Mouse (Mus musculus) mesoderm, embryonic 11.5 days (tissue): ENCODE results near the gene 1700021F05Rik.
"Not testable (repeated sequence)": the region's sequence is repeated elsewhere in the genome, so short reads cannot be mapped to it uniquely, and the experiment has no call there.

Experiments used
- DNase-seq: peaks from one replicate; pipeline ENCODE4 v3.0.0-alpha.2; 2012; ENCODE audit warnings: low read depth, low spot score

The 1700021F05Rik gene

DNA sequence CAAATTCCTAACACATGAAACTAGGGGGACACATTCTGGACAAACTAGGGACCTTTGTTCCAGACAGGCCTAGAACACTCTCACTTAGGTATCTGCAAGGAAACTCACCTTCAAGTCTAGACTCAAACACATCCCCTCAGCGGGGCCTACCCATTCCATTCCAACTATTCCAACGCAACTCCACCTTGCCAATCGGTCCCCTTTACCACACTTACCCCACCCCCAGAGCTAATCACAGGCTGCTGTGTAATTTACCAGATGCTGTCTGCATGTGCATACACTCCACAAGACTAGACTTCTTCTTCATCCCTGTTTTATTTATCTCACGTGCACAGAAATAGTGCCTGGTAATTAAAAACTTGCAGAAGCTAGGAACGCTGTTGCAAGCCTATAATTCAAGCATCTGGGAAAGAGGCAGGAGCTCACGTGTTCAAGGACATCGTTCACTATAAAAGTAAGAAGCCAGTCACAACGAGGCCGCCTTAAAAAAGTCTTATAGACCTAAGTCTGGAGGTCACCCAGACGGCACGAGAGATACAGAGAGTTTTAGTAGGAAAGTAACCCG, 966 bp downstream of the 1700021F05Rik start:
- no peak for DNase-seq

DNA sequence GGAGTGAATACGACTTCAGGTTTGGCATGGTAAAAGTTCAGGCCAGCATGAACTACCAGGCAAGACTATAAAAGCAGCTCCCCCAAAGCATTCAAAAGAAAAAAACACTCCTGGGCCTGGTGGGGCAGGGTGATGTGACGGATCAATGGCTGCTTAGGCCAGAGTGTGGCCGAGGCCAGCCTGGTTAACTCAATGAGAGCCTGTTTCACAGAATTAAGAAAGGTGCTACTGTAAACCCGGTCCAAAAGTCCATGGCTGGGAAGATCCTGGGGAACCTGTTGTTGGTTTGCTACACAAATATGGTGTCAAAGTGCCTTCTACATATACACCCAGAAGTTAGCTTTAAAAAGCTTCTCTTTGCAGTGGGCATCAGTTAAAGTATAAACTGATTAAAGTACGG, 2.0 kb downstream of the 1700021F05Rik start:
- no peak for DNase-seq

DNA sequence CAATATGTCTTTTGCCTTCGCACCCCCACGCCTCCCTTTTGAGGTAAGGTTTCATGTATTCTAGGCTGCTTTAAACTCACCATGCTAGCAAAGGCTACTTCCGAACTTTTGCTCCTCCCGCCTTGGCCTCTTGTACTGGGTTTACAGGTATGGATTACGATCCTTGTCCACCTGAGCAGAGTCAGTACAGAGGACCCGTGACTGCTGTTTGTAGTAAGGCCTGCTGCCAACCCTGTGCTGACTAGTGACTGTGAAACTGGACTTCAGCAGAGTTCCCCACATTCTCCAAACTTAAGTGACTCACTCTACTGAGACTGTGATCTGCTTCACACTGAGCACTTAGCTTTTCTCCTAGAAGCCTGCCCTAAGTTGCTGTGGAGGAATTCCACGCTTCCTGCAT, 3.1 kb downstream of the 1700021F05Rik start:
- DNase-seq, result no peak

DNA sequence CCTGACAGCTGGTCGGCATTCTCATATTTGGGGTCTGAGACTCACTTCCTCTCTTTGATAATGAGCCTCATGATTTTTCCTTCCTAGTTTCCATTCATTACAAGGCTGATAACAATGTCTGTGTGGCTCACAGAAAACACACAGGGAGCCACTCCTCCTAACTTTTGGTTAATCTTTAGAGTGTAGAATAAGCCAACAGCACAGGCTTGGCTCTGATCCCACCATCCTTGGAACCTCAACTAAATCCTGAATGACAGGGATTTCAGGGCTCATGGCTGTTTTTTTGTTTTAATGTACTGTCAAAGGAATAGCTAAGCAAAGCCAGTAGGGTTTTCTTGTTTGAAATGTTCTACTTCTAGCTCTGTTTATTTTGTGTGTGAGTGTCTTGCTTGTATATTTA, 6.4 kb downstream of the 1700021F05Rik start:
- DNase-seq, result no peak

DNA sequence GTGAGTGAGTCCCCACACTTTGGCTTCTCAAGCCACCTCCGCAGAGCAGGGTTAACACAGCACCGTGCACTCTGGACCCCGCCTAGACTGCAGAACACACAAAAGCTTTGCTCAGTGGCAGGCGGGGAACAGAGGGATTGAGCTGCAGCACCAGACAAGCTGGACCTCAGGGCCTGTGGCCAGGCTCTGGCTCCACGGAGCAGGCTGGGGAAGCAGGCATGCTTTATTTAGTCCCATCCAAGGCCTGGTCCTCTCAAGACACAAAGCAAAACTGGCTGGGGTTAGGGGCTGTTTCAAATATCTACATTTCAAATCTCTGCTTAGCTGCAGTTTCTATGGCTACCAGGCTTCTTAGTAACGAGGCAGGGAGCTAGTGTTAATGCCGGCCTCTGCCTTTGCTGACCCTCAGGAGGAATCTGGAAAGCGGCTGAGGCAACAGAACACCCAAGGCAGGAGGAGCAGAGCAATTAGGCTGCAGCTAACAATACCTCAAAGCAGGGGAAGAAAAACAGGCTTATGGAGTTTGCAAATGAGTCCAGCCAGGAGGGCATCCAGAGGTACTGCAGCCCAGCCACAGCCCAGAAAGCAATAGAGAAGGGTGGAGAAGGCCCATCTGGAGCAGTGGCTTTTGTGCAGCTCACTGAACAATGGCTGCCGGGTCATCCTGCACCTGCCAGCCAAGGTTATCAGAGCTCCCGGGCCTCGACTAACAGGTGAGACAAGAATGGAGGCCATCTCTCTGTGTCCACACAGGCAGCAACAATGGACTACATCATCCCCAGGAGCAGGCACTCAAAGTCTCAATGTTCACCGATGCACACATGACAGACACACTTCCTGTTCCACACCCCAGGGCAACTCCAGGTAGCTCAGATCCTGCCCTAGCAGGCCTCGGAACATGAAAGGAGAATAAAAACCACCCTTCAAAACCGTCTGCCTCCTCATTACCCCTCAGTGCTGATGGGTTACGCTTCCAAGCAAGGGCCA, 13.2 kb downstream of the 1700021F05Rik start:
- DNase-seq, result peak; percentile 19

DNA sequence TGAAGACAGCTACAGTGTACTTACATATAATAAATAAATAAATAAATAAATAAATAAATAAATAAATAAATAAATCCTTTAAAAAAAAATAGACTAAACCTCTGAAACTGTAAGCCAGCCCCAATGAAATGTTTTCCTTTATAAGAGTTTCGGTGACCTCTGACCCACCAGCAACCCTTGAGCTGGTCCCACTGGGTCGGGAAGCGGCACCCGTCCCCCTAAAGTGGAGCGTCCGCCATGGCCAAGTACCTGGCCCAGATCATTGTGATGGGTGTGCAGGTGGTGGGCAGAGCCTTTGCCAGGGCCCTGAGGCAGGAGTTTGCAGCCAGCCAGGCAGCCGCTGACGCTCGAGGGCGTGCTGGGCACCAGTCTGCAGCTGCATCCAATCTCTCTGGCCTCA, 16.9 kb downstream of the 1700021F05Rik start, which contains the start of gene Gm9803:
TSS of gene Gm9803 (plus strand) at position 154 of the 400 bp plus-strand sequence.
- DNase-seq, result not testable (repeated sequence)

DNA sequence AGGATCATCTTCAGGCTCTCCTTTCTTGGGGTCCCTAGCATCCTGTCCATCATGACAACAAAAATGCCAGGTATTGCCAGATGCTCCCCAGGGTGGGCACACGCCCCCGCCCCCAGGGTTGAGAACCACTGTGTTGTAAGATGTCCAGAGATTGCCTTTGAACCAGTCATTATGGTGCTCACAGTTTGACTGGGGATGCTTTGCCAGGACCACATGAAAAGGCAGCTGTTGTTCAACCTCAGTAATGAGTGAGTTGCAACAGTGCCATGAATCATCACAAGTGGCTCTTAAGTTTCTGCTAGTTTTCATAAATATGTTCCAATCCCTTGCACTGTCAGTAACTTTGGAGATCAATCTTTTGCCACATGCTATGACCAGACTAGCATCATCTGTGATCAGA, 20.8 kb downstream of the 1700021F05Rik start:
- no peak for DNase-seq

DNA sequence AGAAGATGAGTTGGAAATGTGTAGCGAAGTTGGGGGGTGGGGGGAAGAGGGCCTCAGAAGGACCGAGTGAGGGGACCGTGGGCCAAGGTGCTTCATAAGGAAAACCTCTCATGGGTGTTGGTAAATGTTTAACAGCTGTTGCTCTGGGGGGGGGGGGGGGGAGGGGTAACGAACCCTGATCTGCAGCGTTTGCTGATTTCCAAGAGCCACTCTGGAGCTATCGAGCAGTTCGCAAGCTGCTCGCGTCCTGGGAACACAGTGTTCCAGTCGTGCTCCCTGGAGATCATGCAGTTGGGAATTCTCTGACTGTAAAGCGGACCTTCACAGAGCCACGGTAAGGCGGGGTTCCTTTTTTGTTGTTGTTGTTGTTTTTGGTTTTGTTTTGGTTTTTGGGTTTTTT, 22.4 kb downstream of the 1700021F05Rik start:
- DNase-seq, result no peak

DNA sequence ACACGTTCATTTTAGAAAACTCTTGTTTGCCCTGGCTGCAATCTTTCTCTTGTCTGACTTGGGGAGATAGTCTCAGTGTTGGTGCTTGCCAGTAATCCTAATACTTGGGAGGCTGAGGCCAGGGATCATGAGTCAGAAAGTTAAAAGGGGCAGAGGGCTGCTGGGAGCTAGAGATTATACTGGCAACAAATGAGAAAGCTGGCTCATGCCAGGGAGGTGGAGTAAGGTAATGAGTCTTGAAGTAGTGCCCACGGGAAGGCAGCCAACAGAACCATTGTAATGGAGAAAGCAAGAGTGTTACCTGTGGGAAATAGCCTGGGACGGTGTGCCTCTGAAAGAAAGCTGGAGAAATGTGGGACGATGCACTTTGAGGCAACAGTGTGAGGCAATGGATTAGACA, 23.0 kb downstream of the 1700021F05Rik start:
- DNase-seq, result no peak

DNA sequence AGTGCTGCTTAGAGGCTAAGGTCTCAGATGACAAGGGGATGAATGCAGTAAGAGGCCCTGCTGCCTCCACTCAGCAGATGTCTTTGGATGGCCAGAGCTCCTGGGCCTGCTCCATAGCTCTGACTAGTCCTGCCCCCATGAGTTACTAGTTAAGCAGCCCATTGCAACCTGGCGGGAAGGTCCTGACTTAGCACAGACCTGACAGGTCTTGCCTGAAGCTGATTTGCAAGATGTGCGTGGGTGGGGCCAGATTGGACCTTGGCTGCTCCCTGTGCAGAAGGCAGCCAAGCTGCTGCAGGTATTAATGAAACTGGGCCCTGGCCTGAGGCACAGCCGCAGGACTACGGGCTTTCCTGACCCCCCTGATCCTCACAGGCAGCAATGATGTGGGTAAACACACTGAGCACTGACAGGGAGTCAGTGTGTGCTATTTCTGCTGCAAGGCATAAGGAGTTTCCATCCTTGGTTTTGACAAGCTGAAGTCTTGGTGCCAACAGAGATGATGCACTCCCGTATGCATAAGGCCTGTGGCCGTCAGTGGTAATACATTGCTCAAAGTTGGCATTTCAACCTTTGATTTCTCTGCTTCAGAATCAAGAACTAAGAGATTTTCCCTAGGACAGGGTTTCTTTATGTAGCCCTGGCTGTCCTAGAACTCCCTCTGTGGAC, 23.7 kb downstream of the 1700021F05Rik start:
- no peak for DNase-seq

DNA sequence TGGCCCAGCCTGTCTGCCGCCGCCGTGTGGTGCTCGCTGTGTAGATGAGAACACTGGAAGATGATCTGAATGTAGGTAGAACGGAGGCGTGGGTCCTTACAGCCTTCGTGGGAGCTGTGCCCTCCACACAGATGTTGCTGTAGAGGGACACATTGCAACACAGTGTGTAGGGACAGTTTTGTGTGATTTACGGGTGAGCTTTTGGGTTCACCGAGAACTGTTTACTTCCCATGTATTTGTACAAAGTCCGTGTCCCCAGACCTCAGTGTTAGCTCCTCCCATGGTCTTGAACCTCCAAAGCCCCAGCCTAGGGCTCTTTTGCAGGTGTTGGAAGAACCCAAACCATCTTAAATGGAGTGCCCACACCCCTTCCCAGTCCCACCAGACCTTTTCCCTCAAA, 27.8 kb downstream of the 1700021F05Rik start:
- DNase-seq, result no peak

DNA sequence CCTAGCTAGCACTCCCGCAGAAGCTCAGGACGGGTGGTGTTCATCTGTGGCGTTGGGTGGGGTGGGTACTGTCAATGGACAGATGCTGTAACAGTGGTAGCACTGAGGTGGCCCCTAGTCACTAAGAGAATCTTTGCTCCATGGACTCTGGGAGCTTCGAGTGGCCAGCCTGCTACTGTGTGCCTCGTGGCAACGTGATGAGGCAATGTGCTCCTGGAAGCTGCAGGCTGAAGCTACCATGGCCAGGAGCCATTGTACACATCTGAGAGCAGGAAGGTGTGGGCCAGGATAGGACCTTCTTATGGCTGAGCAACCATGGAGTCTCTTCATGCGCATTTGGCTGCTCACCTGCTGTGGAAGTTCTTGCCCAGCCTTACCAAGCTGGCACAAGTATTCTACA, 31.6 kb downstream of the 1700021F05Rik start:
- DNase-seq, result no peak

DNA sequence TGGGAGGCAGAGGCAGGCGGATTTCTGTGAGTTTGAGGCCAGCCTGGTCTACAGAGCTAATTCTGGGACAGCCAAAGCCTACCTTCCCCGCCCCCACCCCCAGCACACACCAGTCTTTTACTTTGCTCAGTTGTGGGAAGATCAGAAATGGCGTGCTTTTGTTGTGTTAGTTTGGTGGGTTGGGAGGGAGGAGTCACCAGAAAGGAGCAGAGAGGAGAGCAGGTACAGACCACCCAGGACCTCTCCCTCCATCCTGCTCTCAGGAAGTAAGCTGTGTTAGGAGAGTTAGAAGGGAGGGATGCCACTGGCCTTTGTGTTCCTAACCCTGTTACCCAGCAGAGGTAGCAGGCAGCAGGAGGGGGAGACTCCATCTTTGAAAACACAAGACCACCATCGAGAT, 33.7 kb downstream of the 1700021F05Rik start:
- DNase-seq, result no peak

DNA sequence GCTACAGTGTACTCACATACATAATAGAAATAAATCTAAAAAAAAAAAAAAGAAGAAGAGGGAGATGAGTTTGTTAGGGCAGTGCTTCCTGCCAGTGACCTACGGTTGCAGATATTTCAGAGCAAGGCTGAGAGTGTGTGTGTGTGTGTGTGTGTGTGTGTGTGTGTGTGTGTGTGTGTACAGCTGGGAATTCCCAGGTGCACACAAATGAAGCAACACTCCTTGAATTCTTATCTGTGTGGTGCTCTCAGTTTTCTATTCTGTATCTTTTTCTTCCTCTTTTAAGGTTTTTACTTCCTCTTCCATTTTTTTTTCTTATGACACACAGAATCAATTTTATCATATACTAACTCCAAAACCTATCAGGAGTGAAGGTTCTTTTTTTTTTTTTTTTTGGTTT, 36.5 kb downstream of the 1700021F05Rik start:
- no peak for DNase-seq

DNA sequence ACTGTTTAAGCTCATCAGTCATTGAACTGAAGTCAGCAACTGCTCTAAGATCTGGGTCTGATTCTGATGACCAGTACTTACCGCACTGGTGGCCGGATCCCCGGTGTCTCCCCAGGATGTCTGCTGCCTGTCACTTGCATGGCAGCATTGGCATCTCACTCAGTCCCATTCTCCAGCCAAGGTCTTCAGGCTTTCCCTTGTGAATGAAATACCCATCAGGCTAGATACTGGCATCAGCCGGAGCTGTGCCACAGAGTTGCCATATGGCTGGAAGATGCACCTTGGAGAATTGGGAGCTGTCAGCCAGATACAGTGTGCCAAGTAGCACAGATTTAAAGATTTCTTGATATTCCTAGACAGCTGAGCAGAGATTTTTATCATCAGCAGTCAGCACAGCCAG, 38.2 kb downstream of the 1700021F05Rik start:
- no peak for DNase-seq

DNA sequence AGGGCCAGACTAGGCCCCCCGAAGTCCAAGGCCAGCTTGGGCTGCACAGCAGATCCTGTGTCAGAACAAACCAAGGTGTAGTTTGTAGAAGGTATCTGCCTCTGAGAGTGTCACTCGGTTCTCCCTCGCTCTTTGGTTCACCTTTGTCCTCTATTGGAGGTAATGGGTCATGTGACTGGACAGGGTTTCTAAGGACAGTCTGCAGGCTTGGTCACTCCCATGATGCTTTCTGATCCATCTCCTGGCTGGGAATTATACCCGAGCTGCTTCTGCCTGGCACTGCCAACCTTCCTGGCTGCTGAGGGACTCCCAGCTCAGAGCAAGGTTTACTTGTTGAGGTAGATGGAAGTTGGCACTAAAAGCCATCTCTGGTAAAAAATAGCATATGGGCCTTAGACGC, 49.9 kb downstream of the 1700021F05Rik start:
- no peak for DNase-seq

DNA sequence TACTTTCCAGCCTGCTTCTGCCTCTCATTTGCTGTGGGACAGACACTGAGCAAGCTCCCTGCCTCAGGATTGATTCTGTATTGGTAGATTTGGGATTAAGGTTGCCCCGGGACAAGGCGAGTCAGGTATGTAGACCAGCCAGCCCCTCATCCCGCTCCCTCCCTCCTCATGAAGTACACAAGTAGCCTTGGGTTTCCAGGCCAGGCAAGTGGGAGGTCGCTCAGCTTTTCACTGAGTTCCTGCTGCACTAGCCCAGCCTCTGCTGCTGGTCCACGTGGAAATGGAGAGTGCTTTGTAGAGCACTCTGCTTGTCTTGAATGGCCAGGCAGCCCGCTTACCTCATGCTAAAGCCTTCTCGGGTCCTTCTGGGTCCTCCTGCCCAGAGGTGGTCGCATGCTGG, 50.8 kb downstream of the 1700021F05Rik start:
- no peak for DNase-seq

DNA sequence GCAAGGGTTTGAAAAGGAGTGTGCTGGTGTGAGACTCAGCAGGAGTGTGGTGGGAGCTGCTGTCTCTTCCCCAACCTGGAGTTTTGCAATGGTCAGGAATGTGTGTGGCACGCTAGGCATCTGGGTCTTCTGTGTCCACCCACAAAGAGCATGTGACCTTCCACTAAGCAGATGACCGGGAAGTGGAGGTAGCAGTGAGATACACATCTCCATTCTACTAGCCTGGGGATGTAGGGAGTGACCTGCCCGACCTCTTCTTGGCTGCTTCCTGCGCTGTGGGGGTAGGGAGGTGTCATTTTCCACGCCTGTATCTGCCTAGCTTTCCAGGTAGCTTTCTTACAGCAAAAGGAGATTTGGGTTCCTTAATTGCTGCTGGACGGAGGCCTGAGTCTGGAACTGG, 51.2 kb downstream of the 1700021F05Rik start:
- DNase-seq, result peak; percentile 33

DNA sequence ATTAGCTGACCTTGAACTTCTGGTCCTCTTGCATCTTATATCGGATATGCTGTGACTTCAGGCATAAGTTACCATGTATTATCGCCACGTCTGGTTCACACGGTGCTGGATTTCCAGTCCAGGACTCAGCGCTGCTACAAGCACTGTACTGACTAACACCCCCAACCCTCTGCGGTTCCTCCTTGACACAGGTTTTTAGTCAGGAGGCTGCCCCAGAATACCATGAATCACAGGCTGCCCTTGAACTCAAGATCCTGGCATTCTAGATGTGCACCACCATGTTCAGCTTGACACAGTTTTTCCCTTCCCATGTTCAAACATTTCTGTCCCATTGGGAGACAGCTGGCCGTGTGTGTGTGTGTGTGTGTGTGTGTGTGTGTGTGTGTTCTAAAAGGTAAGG, 51.7 kb downstream of the 1700021F05Rik start:
- no peak for DNase-seq

DNA sequence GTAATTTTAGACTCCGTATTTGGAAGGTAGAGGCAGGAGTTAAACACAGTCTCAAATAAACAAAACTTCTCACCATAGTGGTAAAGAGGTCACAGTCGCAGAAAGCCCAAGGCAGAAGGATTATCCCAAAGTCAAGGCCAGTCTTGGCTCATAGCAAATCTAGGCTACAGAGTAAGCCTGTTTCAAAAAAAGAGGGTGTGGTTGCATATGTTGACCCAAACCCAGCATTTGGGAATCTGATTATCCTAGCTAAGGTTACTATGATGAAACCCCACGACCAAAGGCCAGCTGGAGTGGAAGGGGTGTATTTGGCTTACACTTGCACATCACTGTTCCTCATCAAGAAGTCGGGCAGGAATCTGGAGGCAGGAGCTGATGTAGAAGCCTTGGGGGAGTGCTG, 52.5 kb downstream of the 1700021F05Rik start:
- DNase-seq, result no peak

DNA sequence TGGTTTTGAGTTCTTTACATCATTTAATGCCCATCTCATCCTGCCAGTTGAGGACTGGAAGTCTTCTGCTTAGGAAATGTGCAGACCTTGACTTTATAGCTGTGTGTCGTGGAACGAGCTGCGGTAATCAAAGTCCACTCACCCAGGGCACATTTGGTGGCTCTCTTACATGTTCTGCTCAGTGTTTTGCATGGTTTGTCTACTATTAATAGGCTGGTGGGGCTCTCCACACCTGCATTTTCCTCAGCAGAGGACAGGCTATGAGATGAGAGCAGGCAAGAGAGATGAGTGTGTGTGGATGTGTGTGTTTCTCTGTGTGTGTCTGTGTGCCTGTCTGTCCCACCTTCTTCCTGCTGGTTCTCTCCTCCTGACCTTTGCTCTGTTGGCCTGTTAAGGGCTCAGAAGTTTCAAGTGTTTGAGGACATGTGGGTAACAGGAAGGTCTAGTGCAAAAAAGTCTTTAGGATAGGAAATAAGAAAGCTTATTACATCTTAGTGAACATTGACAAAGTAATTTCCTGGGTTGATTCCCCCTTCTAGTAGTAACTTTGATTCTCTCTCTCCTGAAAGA, 53.3 kb downstream of the 1700021F05Rik start:
- no peak for DNase-seq

DNA sequence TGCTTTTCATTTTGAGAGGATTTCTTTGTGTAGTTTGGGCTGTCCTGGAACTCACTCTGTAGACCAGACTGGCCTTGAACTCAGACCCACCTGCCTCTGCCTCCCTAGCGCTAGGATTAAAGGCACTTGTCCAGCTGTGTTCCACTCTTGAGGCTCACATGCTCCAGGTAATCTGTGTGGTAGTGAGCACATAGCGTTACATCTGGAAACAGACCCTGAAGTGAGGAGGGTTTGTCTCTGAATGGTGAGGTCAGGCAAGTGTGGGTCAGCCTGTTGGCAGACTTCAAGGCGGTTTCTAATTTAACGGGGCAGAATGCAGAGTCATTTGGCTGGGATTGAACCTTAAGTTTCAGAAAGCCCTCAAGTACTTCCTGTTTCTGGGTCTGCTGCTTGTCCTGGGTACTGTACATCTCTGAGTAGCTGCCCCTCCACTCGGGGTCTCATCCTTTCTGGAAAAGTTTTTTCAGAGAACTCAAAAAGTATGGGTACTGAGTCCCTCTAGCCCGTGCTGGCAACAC, 55.0 kb downstream of the 1700021F05Rik start:
- DNase-seq, result no peak
